ENCODE assay signal across 33 mouse cellular contexts in genomic region chr19:36204269-36204668, GRCm38 (mm10).
"Had no signal": no experiment of that assay in that cellular context is flagged by ENCODE, and none has a peak within 500 bp of the region (broad histone marks: within the 10 kb centered on the region; RNA-seq: fewer than 3 reads in every experiment).

No protein-coding gene starts in this region.

- H3K4me1 ChIP-seq: hindbrain, embryonic 12.5 days had no signal

- H3K36me3 ChIP-seq: heart, embryonic 10.5 days; heart, embryonic 12.5 days; heart, embryonic 13.5 days; heart, embryonic 15.5 days; hindbrain, embryonic 10.5 days; hindbrain, embryonic 12.5 days; hindbrain, embryonic 13.5 days; hindbrain, embryonic 15.5 days; intestine, embryonic 15.5 days; kidney, embryonic 15.5 days had no signal

- H3K9ac ChIP-seq: heart, embryonic 12.5 days; heart, embryonic 13.5 days; heart, embryonic 15.5 days; hindbrain, embryonic 12.5 days; hindbrain, embryonic 13.5 days; hindbrain, embryonic 14.5 days; hindbrain, embryonic 15.5 days; intestine, embryonic 15.5 days; kidney, embryonic 15.5 days had no signal

- H3K27ac ChIP-seq: heart, embryonic 10.5 days; heart, embryonic 13.5 days; heart, embryonic 15.5 days; hindbrain, embryonic 10.5 days; hindbrain, embryonic 12.5 days; hindbrain, embryonic 13.5 days; hindbrain, embryonic 14.5 days; hindbrain, embryonic 15.5 days; hindbrain, postnatal 0 days; intestine, embryonic 15.5 days; kidney, embryonic 15.5 days; kidney, postnatal 0 days; layer of hippocampus, adult 2 months; left cerebral cortex, adult 2 months had no signal

- H3K27me3 ChIP-seq: heart, embryonic 12.5 days; heart, embryonic 13.5 days; heart, embryonic 15.5 days; hindbrain, embryonic 12.5 days; hindbrain, embryonic 13.5 days; hindbrain, embryonic 15.5 days; intestine, embryonic 15.5 days; kidney, embryonic 15.5 days had no signal

- DNase-seq: heart, postnatal 10 days; heart, postnatal 14 days; heart, postnatal 36 days; kidney, adult 11 months; kidney, adult 18-20 months; kidney, adult 2 months; kidney, adult 8-10 months; kidney, adult 9 months; kidney, postnatal 14 days; kidney, postnatal 25 days; kidney, postnatal 36 days; kidney, postnatal 4 days; layer of hippocampus, adult 9-11 months; layer of hippocampus, postnatal 36 days had no signal

- H3K4me2 ChIP-seq: heart, embryonic 12.5 days; heart, embryonic 13.5 days; heart, embryonic 15.5 days; hindbrain, embryonic 12.5 days; hindbrain, embryonic 13.5 days; hindbrain, embryonic 14.5 days; hindbrain, embryonic 15.5 days; intestine, embryonic 15.5 days; kidney, embryonic 15.5 days had no signal

- H3K9me3 ChIP-seq: heart, embryonic 10.5 days; heart, embryonic 12.5 days; heart, embryonic 13.5 days; heart, embryonic 15.5 days; hindbrain, embryonic 10.5 days; hindbrain, embryonic 12.5 days; hindbrain, embryonic 13.5 days; hindbrain, embryonic 15.5 days; intestine, embryonic 15.5 days; kidney, embryonic 15.5 days had no signal

- ATAC-seq: hindbrain, embryonic 16.5 days; hindbrain, postnatal 0 days; inflammation-experienced regulatory T-cells, adult 6 months; intestine, embryonic 15.5 days; intestine, embryonic 16.5 days; intestine, postnatal 0 days had no signal

- H3K4me3 ChIP-seq: heart, embryonic 10.5 days; heart, embryonic 12.5 days; heart, embryonic 13.5 days; heart, embryonic 15.5 days; hindbrain, embryonic 10.5 days; hindbrain, embryonic 12.5 days; hindbrain, embryonic 13.5 days; hindbrain, embryonic 15.5 days; intestine, embryonic 15.5 days; kidney, embryonic 15.5 days; layer of hippocampus, adult 2 months; left cerebral cortex, adult 2 months had no signal
